Mouse (Mus musculus): Measurements from ENCODE around the gene Nudt4.

DNA sequence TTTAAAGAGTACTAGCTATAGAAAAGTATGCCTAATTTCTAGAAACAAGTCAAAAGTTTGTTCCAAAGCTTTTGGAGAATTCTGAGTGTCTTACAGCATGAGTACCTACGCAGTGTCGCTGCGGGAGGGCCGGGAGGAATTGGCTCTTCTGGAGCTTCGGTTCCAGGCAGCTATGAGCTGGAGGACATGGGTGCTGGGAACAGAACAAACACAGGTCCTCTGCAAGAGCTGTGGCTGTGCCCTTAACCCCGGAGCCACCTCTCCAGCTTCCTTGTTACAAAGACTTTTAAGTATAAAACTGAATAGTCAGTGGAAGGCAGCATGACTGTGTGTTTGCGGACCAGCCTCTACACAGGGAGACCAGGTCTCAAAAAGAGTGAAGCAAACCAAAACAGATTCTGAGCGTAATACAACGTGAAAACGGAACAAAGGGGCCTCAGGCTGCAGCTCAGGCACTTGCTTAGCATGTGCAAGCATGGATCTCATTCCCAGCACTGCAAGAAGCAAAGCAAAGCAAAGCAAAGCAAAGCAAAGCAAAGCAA lies 12.0 kb upstream of the Nudt4 start:
- TF ChIP-seq USF1 (IDR thresholded peaks at IDR 0.05; ENCODE audit: low read depth, low read length) (no peak), JUND (conservative IDR thresholded peaks at IDR 0.05; ENCODE audit: low read depth, low read length) (no peak)
